Mouse (Mus musculus) urinary bladder, postnatal 25 days (tissue): ENCODE measurements around the gene Ctu1.
"Not testable (repeated sequence)": the region's sequence is repeated elsewhere in the genome, so short reads cannot be mapped to it uniquely, and the experiment has no call there.

ENCODE experiments used
- DNase-seq: peaks from one replicate; pipeline ENCODE4 v3.0.0; 2022; ENCODE audit warnings: low spot score

The Ctu1 gene

DNA sequence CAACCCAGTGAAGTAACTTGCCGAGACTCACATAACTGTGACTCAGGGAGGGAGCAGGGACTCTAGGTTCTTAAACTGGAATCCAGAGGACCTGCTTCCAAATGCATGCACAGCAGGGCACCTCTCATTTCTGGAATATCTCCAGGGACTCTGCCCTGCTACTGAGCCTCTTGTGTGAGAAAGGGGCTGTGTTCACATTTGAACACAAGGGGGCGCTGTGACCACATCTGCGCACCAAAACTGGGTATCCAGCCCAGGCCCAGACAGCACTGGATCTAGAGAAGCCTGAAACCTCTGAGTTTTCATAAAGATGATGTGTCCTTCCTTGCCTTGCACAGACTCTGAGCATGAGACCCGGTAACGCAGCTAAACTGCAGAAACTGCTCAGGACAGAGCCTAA lies 9.1 kb downstream of the Ctu1 start:
- peak; percentile 54 for DNase-seq

DNA sequence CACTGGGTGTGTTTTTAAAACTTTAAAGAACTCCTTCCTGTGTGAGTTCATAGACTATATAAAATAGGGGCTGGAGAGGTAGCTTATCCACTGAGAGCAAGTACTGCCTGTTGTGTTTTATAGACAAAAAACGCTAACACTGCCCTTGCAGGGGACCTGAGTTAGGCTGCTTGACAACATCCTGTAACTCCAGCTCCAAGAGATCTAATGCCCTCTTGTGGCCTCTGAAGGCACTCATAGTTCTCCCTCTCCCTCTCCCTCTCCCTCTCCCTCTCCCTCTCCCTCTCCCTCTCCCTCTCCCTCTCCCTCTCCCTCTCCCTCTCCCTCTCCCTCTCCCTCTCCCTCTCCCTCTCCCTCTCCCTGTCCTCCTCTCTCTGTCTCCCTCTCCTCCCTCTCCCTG lies 10.7 kb downstream of the Ctu1 start:
- DNase-seq: not testable (repeated sequence)

DNA sequence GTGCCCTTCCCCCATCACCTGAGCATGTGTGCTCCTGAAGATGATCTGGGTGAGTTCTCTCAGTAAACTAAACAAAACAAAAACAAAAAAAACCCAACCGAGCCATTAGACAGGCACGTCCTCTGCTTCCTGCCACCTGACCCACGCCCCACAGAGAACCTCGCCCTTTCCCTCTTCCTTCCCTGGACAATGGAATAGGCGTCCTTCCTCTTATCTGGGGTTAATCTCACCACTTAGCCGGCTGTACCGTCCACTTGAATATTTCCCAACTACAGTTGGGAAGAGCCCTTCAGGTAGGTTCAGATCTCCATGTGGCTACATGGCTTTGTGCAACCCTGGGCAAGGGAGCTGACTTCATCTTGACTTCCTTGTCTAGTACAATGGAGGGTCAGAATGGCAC lies 13.3 kb downstream of the Ctu1 start:
- DNase-seq: no peak

DNA sequence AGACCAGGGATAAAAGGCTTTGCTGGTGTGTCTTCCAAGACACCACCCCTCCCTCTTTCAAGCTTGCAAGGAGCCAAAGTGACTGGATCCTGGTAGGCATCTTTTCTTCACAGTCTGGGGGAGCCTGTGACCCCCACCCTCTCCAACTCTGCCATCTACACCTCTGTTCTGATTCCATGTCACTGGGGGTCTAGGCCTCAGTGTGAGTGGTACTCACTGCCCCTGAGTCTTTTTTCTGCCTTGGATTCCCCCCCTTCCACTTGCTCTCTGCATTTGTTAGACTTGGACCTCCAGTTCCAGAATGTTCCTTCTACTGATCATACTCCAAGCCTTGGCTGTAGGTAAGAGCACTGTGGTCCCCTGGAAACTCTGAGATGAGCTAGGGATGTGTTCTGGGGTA lies 18.3 kb downstream of the Ctu1 start, which contains the start of gene Klk14:
Klk14 (plus strand) TSS at position 301 of the 400 bp plus-strand sequence.
- DNase-seq: no peak

DNA sequence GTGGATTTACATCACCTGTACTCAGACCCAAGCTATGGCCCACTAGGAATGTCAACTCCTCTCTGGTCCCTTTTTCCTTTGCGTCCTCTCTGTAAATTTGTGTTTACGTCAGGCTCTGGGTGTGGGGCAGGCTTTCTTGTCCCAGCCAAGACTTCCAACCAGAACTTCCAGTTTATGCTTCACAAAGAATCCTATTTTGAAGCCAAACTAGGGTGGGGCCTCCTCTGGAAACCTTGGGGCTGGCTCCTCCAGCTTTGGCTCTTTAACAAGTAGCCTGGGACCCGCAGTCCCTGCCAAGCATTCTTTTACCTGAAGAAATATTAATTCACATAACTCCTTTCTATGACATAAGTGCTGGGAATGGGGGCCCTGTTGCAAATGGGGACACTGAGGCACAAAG lies 38.2 kb downstream of the Ctu1 start:
- no peak for DNase-seq

DNA sequence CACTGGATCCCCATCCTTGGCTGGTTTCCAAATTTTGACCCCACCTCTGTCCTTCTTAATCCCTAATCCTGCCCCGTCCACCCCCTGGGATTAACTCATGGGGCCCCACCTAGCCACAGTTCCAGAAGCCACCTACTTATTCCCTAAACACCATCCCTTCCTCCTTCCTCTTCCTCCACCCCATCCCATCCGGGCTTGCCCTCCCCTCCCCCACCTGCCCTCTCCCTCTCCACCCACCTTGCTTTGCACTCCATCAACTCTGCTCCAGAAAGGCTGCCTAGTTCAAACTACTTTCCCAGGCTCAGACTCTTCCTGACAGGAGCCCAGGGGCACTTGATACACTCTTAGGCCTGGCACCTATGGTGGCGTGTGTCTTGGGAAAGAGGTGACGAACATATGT lies 40.5 kb downstream of the Ctu1 start, which contains the start of gene Klk13:
Klk13 (plus strand) TSS at position 301 of the 400 bp plus-strand sequence.
- no peak for DNase-seq

- no peak for DNase-seq
Measured at GRCm38 (mm10) chr7:43712917-43713316, 41.1 kb downstream of the Ctu1 start.

GRCm38 (mm10) chr7:43713741-43714351 lies 42.0 kb downstream of the Ctu1 start:
- DNase-seq: no peak
